Mouse (Mus musculus) layer of hippocampus, postnatal 10 days (tissue): ENCODE measurements around the gene Myog. TPM values are rescaled to one million over a fixed set of nuclear protein-coding genes. Genes with fewer than 3 reads are reported as not detected.
"Not testable (repeated sequence)": the region's sequence is repeated elsewhere in the genome, so short reads cannot be mapped to it uniquely, and the experiment has no call there.

ENCODE experiments used
- DNase-seq, 2 experiments: peaks; one replicate each; pipeline ENCODE4 v3.0.0; 2021; ENCODE audit warnings: low spot score in 2 of 2
- long read RNA-seq: library from polyadenylated mRNA; stranded (forward); transcript quantifications from one replicate; pipeline ENCODE4 v2.0.0, GENCODE M21; 2023
- total RNA-seq, 2 experiments: library from RNA; stranded (reverse); gene quantifications; 2 replicates each; pipeline ENCODE4 v1.2.3; 2021

Myog gene
- not detected for total RNA-seq
- long read RNA-seq: 0 reads

GRCm38 (mm10) chr1:134289598-134290099, at the start of gene Myog:
TSS of gene Myog (plus strand) at chr1:134289989.
- no peak for DNase-seq

GRCm38 (mm10) chr1:134240701-134241100, 49.1 kb upstream of the Myog start:
- no peak for DNase-seq

- DNase-seq: no peak
Observed at GRCm38 (mm10) chr1:134241298-134241697, 48.5 kb upstream of the Myog start.

- no peak for DNase-seq
Observed at GRCm38 (mm10) chr1:134242286-134242685, 47.5 kb upstream of the Myog start.

DNA sequence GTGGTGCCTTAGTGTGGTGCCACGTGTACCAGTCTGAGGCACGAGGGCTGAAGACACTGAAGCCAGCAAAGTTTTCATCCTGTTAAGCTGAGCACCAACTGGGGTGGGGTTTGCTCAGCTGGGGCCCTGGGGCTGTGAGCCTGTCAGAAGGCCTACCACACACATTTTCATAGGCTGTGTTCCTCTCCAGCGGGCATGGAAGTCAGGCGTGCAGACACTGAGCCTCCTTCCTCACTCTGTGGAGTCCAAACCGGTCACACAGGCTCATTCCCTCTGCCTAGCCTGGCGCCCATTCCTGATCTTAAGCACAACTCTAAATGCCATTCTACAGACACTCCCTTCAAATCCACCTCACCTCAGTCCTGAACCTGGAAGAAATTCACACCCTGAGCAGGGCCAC, 46.3 kb upstream of the Myog start:
- no peak for DNase-seq

GRCm38 (mm10) chr1:134243948-134244914, 45.6 kb upstream of the Myog start:
- peak; percentile 93 to 96 for DNase-seq

DNA sequence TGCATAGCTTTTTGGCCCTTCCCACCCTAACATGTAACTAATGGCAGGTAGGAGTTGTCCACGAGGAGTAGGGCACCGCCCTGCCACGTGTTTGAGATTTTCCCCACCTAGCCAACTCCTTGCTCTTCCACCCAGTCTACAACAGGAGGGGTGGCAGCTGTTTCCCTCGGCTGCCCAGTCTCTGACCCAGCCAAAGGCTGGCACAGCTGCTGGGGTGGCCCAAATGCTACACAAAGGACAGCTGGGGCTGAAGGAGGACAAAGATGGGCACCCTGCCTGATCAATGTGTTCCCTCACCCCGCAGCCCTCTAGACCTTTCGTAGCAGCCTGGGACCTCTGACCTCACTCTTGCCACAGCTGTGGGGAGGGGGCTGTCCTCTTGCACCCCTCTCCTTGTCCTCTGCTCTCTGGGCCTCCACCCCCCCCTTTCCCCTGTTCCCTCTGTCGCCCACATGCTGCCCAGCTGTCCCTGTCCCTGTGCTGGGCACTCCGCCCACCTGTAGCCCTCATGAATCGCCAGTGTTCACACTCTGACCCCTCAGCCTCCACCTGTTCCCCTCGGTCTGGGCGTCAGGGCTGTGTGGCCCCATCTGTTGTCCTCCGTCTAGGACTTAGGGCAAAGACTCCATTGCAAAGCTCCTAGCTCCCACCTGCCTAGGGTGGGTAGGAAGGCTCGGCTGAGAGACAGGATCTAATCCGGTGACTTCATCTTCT, 44.6 kb upstream of the Myog start:
- DNase-seq: no peak

- peak in 1 of 2 experiments; percentile 18 for DNase-seq
Observed at GRCm38 (mm10) chr1:134246590-134246989, 43.2 kb upstream of the Myog start.

DNA sequence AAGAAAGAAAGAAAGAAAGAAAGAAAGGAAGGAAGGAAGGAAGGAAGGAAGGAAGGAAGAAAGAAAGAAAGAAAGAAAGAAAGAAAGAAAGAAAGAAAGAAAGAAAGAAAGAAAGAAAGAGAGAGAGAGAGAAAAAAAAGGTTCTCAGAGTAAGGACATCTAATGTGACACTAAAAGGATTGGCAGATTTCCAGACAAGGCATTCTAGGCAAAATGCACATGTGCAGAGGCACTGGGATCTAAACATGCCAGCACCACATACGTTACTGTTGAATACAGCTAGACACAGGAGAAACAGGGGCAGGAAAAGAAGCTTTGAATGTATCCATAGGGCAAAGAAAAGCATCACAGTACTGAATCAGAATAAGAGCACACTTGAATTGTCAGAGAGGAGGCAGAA, 40.1 kb upstream of the Myog start:
- DNase-seq: not testable (repeated sequence)

DNA sequence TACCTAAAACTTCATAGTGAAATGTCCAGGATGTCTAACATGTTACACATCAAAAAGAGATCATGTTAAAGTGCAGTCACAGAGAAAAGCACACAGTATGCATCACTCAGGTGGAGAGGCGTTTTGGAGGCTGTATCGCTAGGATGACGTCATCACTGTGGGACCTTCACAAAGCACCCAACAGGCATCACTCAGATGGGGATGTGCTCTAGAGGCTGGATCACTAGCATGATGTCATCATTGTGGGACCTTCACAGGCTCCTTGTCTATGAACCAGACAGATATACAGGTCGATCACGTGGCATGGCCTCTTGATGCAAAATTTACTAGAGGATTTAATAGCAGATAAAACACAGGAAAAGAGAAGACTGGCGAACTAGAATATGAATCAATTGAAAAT, 25.4 kb upstream of the Myog start:
- no peak for DNase-seq

DNA sequence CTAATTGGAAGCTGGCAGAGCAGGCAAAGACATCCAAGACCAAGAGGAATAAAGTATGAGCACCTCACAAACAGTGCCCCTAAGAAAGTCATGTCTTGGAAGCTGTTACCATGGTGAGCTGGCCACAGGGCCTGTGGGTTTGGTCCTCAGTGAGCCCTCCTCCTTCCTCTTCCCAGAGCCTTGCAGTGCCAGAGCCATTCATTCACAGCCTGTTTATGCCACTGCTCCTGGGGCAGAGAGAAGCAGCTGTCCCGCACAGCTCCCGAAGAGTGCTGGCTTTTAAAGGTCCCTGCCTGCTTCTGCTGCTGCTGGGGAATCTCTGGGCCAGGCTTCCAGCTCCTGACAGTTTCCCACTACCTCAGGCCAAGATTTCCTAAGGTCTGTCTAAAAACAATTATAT, 24.0 kb upstream of the Myog start:
- DNase-seq: no peak

DNA sequence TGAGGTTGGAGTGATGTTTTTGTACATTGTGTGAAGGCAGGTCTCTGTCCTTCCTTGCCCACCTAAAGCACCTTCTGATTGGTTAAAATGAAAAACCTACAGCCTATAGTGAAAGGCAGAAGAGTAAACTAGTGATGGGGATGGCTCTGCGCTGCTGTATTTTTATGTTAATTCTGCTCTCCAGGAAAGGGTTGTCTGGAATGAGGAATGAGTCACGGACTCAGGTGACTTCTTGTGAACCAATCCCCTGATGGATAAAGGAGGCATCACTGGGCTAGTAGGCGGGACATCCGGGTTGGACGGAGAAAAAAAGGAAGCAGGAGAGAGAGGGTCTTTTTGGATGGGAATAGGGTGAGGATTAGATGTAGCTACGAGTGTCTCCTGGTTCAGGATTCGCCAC, 19.8 kb upstream of the Myog start:
- DNase-seq: no peak

DNA sequence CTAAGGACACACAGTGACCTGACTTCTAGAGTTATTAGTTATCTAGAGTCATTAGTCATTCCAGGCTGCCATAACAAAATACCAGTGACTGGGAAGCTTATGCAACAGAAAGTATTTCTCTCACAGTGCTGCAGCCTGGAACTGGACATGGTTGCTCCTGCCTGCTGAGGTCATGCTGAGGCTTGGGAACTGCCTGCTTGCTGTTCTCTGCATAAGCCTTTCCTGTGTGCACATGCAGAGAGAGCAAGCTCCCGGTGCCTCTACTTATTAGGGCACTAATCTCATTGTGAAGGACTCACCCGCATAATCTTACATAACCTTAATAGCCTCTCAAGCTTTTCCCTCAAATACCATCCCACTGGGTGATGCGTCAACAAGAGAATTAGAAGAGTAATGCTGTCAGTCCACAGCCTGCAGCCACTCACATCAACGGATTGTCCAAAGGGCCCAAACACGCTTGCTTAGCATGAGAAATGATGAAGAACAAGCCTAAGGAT, 17.0 kb upstream of the Myog start:
- DNase-seq: no peak

- peak; percentile 40 to 44 for DNase-seq
Observed at GRCm38 (mm10) chr1:134273493-134274395, 16.0 kb upstream of the Myog start.

DNA sequence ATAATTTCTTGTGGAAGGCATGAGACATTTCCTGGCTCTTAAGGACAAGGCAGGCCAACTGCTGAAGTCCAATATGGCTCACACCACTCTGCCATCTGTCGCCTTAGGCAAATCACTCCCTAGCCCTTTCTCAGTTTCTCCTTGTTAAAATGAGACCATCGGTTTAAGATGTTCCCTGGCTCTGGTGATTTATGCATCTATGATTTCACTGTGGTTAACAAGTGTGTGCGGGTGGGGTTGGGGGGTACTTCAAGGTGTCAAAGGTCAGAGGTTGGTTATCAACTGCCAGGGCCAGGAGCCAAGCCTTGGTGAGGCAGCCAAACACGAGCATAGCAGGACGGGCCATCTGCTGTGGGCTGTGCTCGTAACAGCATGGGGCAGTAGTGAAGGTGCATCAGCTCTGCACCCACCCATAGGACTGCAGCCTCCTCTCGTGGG, 15.3 kb upstream of the Myog start:
- DNase-seq: no peak

DNA sequence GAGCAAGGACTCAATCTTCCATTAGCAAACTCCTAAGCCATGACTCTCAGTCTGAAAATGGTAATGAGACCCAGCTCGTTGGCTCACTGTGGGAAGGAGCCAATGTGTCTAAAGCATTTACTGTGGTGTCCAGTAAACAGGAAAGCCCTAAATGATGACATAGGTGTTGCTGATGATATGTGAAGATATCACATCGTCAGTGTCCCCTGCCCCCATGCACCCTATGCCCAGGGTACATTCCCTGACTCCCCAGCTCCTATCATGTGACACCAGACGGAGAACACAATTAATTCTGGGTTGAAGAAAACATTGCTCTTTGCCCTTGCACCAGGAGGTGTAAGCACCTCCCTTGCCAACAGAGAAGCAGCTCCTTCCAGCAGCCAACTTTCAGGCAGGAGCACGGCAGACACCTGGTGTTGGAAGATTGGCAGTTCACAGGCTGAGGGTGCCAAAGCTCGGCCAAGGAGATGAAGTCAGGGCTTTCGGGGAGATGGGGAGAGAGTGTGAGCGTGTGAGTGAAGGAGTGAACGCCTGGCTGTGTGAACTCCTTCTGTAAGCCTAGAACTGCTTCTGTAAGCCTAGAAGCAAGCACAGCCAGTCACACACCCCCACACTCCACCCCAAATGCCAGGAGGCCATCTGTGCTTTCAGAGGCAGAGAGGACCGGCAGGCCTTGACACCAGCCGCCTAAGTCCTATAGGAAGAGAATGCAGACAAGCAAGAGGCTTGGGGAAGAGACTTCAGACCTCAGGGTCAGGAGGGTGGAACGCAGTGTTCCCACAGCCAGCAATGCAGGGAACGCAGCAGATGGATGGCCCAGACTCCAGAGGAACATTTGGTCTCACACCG, 13.9 kb upstream of the Myog start:
- peak; percentile 43 to 48 for DNase-seq

- no peak for DNase-seq
Observed at GRCm38 (mm10) chr1:134276823-134277222, 13.0 kb upstream of the Myog start.

- DNase-seq: no peak
Observed at GRCm38 (mm10) chr1:134280174-134280573, 9.6 kb upstream of the Myog start.

GRCm38 (mm10) chr1:134281563-134281962, 8.2 kb upstream of the Myog start:
- no peak for DNase-seq

GRCm38 (mm10) chr1:134282342-134282741, 7.4 kb upstream of the Myog start:
- DNase-seq: no peak
